Mouse (Mus musculus) neural tube, embryonic 15.5 days (tissue): ENCODE data around the gene Zfp341. TPM values are rescaled to one million over a fixed set of nuclear protein-coding genes. Genes with fewer than 3 reads are reported as not detected.

Experiments
- ATAC-seq: fragments of 200-750 bp; cut with Nextera tagmentation; 2 replicates; pipeline ENCODE4 v1.8.0; 2017; ENCODE audit warnings: mild to moderate bottlenecking, moderate TSS enrichment, moderate library complexity; ENCODE audit not compliant: low FRiP score
- H3K27ac ChIP-seq: fragments of 300-500 bp; sonication (generic); replicated peaks from 2 replicates; pipeline ENCODE4 v1.5.1; 2015; ENCODE audit warnings: mild to moderate bottlenecking, inconsistent platforms
- H3K27me3 ChIP-seq: fragments of 300-500 bp; sonication (generic); replicated peaks from 2 replicates; pipeline ENCODE4 v1.6.1; 2015; ENCODE audit warnings: inconsistent platforms
- H3K36me3 ChIP-seq: fragments of 300-500 bp; sonication (generic); 2 replicates; pipeline ENCODE4 v1.6.1; 2015; ENCODE audit warnings: inconsistent platforms
- H3K4me1 ChIP-seq: fragments of 300-500 bp; sonication (generic); 2 replicates; pipeline ENCODE4 v1.6.1; 2015; ENCODE audit warnings: inconsistent platforms
- H3K4me2 ChIP-seq: fragments of 300-500 bp; sonication (generic); 2 replicates; pipeline ENCODE4 v1.6.1; 2015; ENCODE audit warnings: inconsistent platforms, mild to moderate bottlenecking, moderate library complexity
- H3K4me3 ChIP-seq: fragments of 300-500 bp; sonication (generic); replicated peaks from 2 replicates; pipeline ENCODE4 v1.5.1; 2015; ENCODE audit warnings: mild to moderate bottlenecking, inconsistent platforms
- H3K9ac ChIP-seq: fragments of 300-500 bp; sonication (generic); replicated peaks from 2 replicates; pipeline ENCODE4 v1.6.1; 2015; ENCODE audit warnings: mild to moderate bottlenecking, inconsistent platforms
- H3K9me3 ChIP-seq: fragments of 300-500 bp; sonication (generic); replicated peaks from 2 replicates; pipeline ENCODE4 v1.6.1; 2016; ENCODE audit warnings: inconsistent platforms
- WGBS: fragments of 180-500 bp; shearing (Covaris S2); methylation state at CpG from one replicate; pipeline ENCODE4 v1.1.7; 2015; ENCODE audit warnings: mixed read lengths; 5-methylcytosine and 5-hydroxymethylcytosine counted together
- polyA plus RNA-seq: library from polyadenylated mRNA; unstranded; fragments of >200 nt; fragmentation: Nextera tagmentation; extraction: Ambion mirVana; gene quantifications from 2 replicates; pipeline ENCODE4 v1.2.1, GENCODE M21; 2015

Zfp341 gene
- polyA plus RNA-seq, 1 experiment from 2014 or later = 2.3 TPM

DNA sequence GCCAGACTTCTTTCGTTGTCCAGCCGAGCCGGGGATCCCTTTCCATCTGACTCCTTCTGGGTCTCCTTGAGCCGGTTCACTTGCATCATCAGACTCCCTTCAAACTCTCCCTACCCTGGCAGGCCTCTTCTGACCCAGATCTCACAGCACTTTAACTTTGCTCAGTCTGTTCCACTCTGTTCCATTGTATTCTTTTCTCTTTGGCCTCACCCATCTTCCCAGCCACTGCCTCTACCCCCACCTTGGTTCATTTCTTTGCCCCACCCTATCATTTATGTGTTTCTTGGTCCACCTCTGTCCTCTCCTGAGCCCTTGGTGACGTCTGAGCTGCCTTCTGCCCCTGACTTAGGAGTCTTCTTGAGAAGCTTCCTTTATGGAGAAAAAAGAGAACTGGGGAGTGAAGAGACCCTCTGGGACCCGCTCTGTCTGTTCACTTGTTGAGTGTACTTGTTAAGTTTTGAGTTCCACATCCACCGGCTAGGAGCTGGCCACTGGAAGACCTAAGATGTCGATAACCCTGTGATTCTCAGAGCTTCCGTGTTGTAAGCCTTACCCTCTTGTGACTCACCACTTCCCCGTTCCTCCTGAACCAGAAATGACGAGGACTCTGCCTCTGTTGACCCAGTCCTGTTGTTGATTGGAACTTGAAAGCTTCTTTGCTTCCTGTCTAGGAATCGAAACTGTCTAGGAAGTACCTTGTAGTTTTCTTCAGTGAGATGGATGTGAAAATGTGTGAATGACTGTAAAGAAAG is 44.6 kb downstream of the Zfp341 start:
- H3K4me2 ChIP-seq = peak overlapping the region; percentile 87
- H3K36me3 ChIP-seq = peaks cover 12% of the 10 kb centered on the region; the same call in 1 of the 2 replicates
- peak overlapping the region; percentile 94 for H3K9ac ChIP-seq
- H3K4me3 ChIP-seq = peak overlapping the region; percentile 86
- ATAC-seq = peak; percentile 30; the same call in 1 of the 2 replicates
- no peaks in the 10 kb centered on the region for H3K9me3 ChIP-seq
- peak overlapping the region; percentile 80 for H3K27ac ChIP-seq
- peaks cover 32% of the 10 kb centered on the region for H3K4me1 ChIP-seq
- 18% methylated on average over 12 of the region's 12 CpGs for WGBS
- no peaks in the 10 kb centered on the region for H3K27me3 ChIP-seq

DNA sequence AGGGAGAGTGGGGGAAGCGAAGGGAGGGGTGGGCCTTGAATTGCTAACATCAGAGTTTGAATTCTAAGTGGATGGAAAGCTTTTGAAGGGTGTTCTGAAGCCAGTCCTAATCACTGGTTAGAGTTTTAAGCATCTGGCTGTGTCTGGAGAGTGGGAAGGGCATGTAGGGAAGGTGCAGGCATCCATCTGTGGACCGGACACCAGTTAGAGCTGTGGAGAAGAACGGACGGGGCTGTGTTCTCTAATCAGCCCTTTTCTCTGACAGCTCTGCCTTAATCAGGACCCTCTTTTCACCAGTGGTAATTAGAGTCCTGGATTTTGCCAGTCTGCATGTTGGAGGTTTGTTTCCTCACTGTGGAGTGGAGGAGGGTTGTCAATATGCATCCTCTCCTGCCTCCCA is 46.0 kb downstream of the Zfp341 start:
- no peak for ATAC-seq
- no peaks in the 10 kb centered on the region for H3K9me3 ChIP-seq
- H3K36me3 ChIP-seq = peaks cover 12% of the 10 kb centered on the region; the same call in 1 of the 2 replicates
- H3K27ac ChIP-seq = 0 out of 2 replicates have a peak overlapping the region, but pooled peaks have one; percentile 28
- WGBS = 83% methylated on average over 4 of the region's 4 CpGs
- H3K9ac ChIP-seq = no peak overlapping the region; the same call in 1 of the 2 replicates
- H3K4me1 ChIP-seq = peaks cover 32% of the 10 kb centered on the region
- no peaks in the 10 kb centered on the region for H3K27me3 ChIP-seq
- peak overlapping the region; percentile 86; the same call in 1 of the 2 replicates for H3K4me3 ChIP-seq
- H3K4me2 ChIP-seq = peak overlapping the region; percentile 87

DNA sequence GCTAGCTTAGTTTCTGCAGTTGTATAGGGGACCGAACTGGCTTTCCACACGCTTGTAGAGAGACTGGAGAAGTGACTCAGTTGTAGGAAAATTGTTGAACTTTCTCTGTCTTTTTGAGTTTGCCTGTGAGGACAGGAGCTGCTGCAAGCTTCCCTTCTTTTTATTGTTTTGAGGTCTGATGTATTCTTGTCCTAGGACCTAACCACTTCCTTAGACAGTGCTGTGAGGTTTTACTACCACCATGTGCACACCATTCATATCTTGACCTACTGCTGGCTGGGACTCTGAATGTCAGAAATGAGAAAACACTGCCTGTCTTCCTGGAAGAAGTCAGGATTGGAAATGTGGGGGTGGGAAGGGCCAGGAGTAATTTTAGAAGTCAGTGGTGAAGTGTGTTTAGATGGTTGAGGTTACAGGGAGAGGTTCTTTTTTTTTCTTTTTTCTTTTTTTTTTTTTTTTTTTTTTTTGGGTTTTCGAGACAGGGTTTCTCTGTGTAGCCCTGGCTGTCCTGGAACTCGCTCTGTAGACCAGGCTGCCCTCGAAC is 46.5 kb downstream of the Zfp341 start:
- Histone ChIP-seq H3K4me1 (peaks cover 32% of the 10 kb centered on the region), H3K27ac (0 out of 2 replicates have a peak overlapping the region, but pooled peaks have one; percentile 28), H3K36me3 (peaks cover 12% of the 10 kb centered on the region; the same call in 1 of the 2 replicates), H3K4me3 (0 out of 2 replicates have a peak overlapping the region, but pooled peaks have one; percentile 86), H3K9me3 (no peaks in the 10 kb centered on the region), H3K9ac (no peak overlapping the region; the same call in 1 of the 2 replicates), H3K27me3 (no peaks in the 10 kb centered on the region), H3K4me2 (peak overlapping the region; percentile 87)
- 96% methylated on average over 4 of the region's 5 CpGs for WGBS
- ATAC-seq = no peak

DNA sequence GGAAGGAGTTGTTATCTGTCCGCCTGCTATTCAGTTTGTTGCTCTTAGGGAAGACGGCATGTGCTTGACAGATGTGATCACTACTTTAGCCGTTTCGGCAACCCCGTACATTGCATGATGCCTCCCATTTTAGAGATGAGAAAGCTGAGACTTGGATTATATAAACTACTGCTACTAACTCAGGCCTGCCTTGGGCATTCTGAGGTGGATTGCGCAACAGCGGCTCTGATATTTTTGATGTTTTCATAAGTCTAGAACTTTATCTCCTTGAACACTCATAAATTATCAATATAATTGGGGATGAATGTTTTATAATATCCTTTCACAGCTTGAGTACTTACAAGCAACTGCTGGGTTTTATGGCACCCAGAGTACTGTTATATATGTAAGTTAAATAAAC is 55.6 kb downstream of the Zfp341 start:
- Histone ChIP-seq H3K9ac (no peak overlapping the region), H3K9me3 (no peaks in the 10 kb centered on the region), H3K4me2 (no peak overlapping the region), H3K4me1 (peaks cover 15% of the 10 kb centered on the region), H3K27ac (no peak overlapping the region), H3K36me3 (no peaks in the 10 kb centered on the region), H3K4me3 (no peak overlapping the region), H3K27me3 (no peaks in the 10 kb centered on the region)
- WGBS = 91% methylated on average over 7 of the region's 7 CpGs
- ATAC-seq = no peak

DNA sequence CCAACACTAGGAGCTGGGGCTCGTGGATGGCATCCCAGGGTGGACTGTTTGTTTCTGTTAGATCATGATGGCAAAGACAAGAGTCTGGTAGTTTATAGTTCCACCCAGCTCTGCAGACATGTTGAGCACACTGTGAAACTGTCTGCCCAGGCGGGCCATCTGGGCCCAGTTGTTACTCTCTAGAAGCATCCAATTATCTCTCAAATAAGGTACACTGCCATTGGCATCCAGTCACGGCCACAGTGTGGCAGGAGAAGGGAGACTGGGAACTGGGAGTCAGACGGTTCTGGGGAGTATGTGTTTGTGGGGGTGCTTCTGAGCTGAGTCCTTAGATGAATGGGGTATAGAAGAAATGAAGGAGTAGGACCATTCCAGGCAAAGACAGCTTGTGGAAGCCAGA is 57.0 kb downstream of the Zfp341 start:
- peaks cover 26% of the 10 kb centered on the region for H3K4me1 ChIP-seq
- H3K27ac ChIP-seq = peak overlapping the region; percentile 46
- H3K9ac ChIP-seq = no peak overlapping the region
- H3K4me2 ChIP-seq = no peak overlapping the region
- no peaks in the 10 kb centered on the region for H3K36me3 ChIP-seq
- no peak for ATAC-seq
- 45% methylated on average over 4 of the region's 4 CpGs for WGBS
- H3K4me3 ChIP-seq = no peak overlapping the region
- no peaks in the 10 kb centered on the region for H3K27me3 ChIP-seq
- no peaks in the 10 kb centered on the region for H3K9me3 ChIP-seq

DNA sequence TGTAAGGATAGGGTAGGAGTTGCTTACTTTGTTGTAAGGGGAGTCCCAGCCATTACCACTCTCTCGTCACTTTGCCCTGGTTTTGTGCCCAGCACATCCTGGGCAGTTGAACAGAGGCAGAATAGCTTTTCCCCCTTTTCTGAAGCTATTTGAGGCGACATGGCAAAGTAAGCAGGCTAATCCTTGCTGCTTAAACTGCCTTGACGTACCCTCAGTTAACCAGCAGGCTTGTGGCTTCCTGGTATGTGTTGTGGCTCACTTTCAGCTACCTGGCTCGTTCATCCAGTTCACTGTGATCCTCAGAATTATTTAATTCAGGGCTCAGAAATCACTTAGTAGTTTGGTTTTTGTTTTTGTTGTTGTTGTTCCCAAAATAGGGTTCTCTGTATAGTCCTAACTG is 57.6 kb downstream of the Zfp341 start:
- Histone ChIP-seq H3K27ac (no peak overlapping the region; the same call in 1 of the 2 replicates), H3K4me1 (peaks cover 31% of the 10 kb centered on the region), H3K27me3 (no peaks in the 10 kb centered on the region), H3K9me3 (no peaks in the 10 kb centered on the region), H3K36me3 (no peaks in the 10 kb centered on the region), H3K4me3 (no peak overlapping the region), H3K4me2 (no peak overlapping the region), H3K9ac (no peak overlapping the region)
- WGBS = 86% methylated on average over 4 of the region's 4 CpGs
- no peak for ATAC-seq

DNA sequence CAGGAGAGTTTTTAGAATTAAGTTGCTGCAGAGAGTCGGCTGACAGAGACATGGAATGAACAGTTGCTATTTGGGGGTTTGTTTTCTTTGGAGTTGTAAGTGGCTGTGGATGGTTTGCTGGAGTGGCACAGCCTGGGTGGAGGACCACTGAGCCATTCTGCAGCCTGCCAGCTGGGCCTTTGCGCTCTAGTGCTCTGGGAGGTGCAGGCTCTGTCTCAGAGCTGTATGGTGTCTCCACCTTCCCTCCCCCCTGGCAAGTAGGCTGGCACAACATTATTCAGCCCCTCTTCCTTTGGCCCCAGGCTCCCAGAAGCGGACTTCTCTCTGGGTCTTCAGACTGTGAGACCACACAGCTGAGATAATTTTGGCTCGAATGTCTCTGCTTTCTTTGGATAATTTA is 60.9 kb downstream of the Zfp341 start:
- Histone ChIP-seq H3K9ac (no peak overlapping the region), H3K4me2 (no peak overlapping the region), H3K9me3 (no peaks in the 10 kb centered on the region), H3K27me3 (no peaks in the 10 kb centered on the region), H3K36me3 (no peaks in the 10 kb centered on the region), H3K4me3 (no peak overlapping the region), H3K27ac (peak overlapping the region; percentile 51), H3K4me1 (peaks cover 55% of the 10 kb centered on the region)
- ATAC-seq = no peak
- 65% methylated on average over 4 of the region's 4 CpGs for WGBS

DNA sequence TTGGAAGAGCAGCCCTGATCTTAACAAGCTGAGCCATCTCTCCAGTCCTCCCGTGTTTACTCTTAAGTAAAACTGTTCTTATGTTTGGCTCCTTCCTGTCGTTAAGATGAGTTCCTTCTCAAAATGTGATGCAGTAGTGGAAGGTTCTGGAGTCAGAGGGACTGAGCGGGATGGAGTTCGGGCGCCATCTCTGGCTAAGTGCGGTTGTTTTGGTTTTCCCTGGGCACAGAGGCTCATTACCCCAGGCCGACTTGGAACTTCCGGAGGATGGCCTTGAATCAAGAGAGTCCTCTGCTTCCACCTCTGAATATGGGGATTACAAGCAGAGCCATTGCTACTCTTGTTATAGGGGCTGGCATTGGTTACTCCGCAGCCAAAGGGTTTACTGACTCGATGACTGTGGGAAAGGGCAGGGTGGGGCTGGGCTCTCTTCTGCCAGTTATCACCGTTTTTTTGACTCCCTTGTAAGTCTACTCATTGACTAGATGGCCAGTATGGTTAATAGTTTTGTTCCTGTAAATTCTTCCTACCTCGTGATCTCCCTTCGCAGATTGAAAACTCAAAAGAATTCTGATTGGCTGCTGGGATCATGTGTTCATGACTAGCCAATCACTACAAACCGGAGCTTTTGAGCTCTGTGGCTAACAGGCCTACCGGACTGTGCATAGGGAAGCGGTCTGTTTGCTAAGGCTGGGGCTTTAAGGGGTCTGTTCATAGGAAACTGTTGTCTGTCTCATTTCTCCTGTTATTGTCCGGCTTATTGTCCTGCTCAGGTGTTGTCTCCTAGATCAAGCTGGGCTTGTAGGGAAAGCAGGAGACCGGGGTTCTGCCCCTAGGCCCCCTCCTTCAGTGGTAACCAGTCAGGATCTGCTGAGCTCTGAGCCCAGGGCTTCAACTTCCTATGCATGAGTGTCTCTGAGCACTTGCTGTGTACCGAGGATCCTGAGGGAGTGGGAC is 63.8 kb downstream of the Zfp341 start:
- Histone ChIP-seq H3K4me2 (peak overlapping the region; percentile 48), H3K27me3 (no peaks in the 10 kb centered on the region), H3K9me3 (no peaks in the 10 kb centered on the region), H3K27ac (peak overlapping the region; percentile 84), H3K9ac (peak overlapping the region; percentile 21; the same call in 1 of the 2 replicates), H3K4me1 (peaks cover 55% of the 10 kb centered on the region), H3K36me3 (no peaks in the 10 kb centered on the region), H3K4me3 (peak overlapping the region; percentile 13)
- peak; percentile 76; the same call in 1 of the 2 replicates for ATAC-seq
- WGBS = 57% methylated on average over 19 of the region's 19 CpGs

DNA sequence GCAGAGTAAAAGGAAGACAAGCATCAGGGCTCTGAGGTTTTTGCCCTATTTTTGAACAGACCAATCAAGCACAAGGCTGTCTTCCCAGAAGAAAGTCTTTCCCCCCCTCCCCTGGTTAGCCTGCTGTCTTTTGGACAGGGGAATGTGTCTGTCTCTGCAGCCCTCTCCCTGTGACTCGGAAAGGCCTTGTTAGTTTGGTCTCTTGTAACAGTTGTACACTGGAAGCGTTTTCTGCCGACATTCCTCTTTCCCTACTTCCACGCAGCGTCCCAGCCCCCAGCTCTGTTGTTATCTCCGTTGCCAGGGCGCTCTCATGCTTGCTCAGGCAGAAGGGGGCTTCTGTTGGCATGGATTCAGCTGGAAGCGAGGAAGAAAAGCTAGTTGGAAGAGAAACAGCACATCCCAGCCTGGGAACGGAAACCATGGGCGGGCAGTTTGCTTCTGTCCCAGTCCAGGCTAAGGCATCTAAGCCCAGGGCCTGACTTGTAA is 64.6 kb downstream of the Zfp341 start:
- ATAC-seq = peak; percentile 81
- H3K9ac ChIP-seq = peak overlapping the region; percentile 21; the same call in 1 of the 2 replicates
- H3K9me3 ChIP-seq = no peaks in the 10 kb centered on the region
- peaks cover 63% of the 10 kb centered on the region for H3K4me1 ChIP-seq
- peak overlapping the region; percentile 13; the same call in 1 of the 2 replicates for H3K4me3 ChIP-seq
- peak overlapping the region; percentile 48 for H3K4me2 ChIP-seq
- WGBS = 8% methylated on average over 10 of the region's 10 CpGs
- peak overlapping the region; percentile 84 for H3K27ac ChIP-seq
- no peaks in the 10 kb centered on the region for H3K36me3 ChIP-seq
- no peaks in the 10 kb centered on the region for H3K27me3 ChIP-seq

DNA sequence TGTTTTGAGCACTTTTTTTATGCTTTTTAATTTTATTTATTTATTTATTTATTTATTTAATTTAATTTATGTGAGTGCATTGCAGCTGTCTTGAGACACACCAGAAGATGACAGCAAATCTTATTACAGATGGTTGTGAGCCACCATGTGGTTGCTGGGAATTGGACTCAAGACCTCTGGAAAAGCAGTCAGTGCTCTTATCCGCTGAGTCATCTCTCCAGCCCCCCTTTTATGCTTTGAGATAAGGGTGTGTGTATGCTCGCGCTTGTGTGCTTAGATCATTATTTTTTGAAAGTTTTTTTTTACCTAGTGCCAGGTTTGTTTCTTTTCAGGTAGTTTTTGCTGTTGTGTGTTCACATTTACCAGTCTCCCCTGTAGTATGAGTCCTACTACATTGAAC is 65.9 kb downstream of the Zfp341 start:
- Histone ChIP-seq H3K4me1 (peaks cover 64% of the 10 kb centered on the region), H3K4me2 (no peak overlapping the region), H3K9ac (no peak overlapping the region), H3K9me3 (no peaks in the 10 kb centered on the region), H3K4me3 (no peak overlapping the region), H3K27me3 (no peaks in the 10 kb centered on the region), H3K36me3 (no peaks in the 10 kb centered on the region), H3K27ac (no peak overlapping the region)
- no peak for ATAC-seq
- WGBS = 92% methylated on average over 3 of the region's 3 CpGs

DNA sequence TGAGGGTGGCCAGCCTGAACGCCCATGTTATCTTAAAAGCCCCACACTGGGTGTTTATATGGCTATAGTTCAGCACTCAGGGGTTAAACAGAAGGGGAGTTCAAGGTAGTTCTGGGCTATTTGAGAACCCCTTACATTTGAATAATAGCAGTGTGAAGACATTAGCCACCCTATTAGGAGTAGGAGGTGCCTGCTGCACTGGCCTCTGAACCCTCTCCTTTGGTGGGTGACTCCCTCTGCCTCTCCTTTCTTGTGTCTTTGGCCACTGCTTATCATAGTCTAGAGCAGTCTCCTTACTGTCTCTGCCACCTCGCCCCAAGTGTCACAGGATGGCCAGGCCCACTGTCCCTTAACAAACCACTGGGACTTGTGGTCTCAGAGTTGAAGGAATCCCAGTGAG is 67.2 kb downstream of the Zfp341 start:
- H3K4me1 ChIP-seq = peaks cover 66% of the 10 kb centered on the region
- H3K9me3 ChIP-seq = no peaks in the 10 kb centered on the region
- H3K27ac ChIP-seq = no peak overlapping the region
- WGBS = 83% methylated on average over 2 of the region's 2 CpGs
- ATAC-seq = no peak
- no peak overlapping the region for H3K9ac ChIP-seq
- no peaks in the 10 kb centered on the region for H3K36me3 ChIP-seq
- no peak overlapping the region for H3K4me2 ChIP-seq
- H3K27me3 ChIP-seq = no peaks in the 10 kb centered on the region
- H3K4me3 ChIP-seq = no peak overlapping the region
